Mouse (Mus musculus): ENCODE data around the gene Shcbp1.
"Not testable (repeated sequence)": the region's sequence is repeated elsewhere in the genome, so short reads cannot be mapped to it uniquely, and the experiment has no call there.

The Shcbp1 gene

DNA sequence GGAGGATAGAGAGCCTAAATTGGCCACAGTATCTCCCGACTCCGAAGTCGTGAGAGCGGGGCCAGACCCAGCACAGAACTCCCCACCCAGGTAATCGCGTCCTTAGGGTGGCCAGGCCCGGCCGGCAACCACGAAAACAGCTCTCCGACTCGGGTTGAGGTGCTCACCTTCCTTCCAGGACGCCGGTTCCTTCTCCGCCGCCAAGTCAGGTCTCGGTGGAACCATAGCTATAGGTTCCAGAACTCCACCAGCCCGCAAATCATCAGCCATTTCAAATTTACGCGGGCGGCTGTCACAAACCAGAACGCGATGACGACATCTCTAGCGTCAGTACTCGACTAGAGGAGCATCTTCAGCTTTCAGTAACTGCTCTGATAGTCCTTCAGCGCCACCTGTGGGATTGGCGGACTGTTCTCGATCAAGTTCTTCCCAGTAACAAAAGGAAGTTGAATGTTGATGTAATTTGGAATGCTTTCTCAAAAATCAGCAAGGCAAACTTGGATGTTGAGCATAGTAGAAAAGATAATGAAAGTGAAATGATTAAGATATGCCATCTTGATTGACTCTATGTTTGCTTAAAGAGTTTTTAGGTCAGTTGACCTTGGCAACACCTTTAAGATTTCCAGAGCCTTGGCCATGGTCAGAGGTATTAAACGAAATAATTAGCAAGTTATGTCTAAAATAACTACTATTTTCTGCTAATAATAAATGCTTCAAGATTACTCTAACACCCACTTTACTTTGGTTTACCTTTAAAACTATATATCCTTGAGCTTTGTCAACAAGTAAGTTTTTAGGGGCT lies at the start of gene Shcbp1:
Gene Shcbp1 (minus strand): TSS at position 314 of the 802 bp plus-strand sequence.
- peak; percentile 93 for DNase-seq (ENCODE audit: low read depth)

DNA sequence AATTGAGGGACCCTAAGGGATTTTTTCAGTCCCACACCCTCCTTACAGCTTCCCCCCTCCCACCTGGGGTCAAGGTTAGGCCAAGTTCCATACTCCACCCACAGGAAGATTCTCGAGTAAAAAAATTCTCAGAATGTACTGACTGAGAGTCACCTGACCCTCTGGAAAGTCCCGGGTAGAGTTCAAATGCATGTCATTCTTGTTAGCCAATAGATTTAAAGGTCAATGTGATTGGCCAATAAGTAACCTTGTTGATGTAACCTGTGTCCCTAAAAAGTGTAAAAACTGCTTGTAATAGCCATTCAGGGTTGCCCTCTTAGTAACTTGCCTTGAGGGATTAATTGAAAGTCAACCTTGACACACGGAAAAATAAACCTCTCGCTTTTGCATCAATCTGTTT lies 29.5 kb upstream of the Shcbp1 start:
- no peak for DNase-seq (ENCODE audit: low read depth)

DNA sequence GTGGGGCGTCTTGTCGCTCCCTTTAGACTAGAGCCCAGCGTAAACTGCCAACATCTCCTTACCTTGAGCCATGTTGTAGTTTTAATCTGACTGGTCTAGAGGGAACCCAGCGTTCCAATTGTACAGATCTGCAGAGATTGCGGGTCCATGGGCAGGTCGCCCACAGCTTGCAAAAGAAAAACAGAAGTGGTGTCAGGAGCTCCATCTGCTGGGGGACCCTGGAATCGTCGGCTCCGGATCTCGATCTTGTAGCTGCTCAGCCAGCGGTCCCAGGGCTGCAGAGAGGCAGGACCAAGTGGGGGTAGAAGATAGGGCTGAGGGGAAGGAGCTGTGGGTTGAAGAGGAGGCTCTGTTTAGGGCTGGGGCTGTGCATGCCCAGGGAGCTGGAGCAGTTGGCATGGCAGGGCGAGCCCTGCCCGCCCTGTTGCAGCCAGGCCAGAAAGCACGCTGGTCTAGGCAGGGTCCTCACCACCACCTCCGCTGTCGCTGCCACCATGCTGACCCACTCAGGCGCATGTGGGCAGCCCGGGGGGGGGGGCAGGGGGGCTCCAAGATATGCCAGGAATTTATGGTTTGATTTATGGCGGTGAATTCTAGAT lies 21.3 kb upstream of the Shcbp1 start:
- DNase-seq (ENCODE audit: low read depth), result peak; percentile 14

GRCm38 (mm10) chr8:4778266-4778665 lies 1.1 kb downstream of the Shcbp1 start:
- no peak for DNase-seq (ENCODE audit: low read depth)

- DNase-seq (ENCODE audit: low read depth), result no peak
These were observed 14.6 kb downstream of the Shcbp1 start for GRCm38 (mm10) chr8:4764751-4765150.

GRCm38 (mm10) chr8:4753048-4753447 lies 26.3 kb downstream of the Shcbp1 start:
- no peak for DNase-seq (ENCODE audit: low read depth)

DNA sequence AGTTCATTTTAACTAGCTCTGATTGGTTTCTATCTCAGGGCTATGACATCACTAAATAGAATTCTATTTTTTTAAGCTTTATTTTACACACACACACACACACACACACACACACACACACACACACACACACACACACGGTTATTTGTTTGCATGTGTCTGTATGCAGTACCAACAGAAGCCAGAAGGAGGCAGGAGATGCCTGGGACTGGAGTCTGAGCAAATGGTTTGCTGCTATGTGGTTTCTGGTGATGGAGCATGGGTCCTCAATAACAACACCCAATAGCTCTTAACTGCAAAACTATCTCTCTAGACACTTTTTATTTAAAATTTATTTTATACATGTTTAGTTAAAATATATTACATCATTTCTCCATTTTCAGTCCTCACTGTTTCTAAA lies 48.4 kb downstream of the Shcbp1 start:
- DNase-seq (ENCODE audit: low read depth), result peak; percentile 12

- DNase-seq (ENCODE audit: low read depth), result no peak
These were observed 63.8 kb downstream of the Shcbp1 start for GRCm38 (mm10) chr8:4715546-4715945.

DNA sequence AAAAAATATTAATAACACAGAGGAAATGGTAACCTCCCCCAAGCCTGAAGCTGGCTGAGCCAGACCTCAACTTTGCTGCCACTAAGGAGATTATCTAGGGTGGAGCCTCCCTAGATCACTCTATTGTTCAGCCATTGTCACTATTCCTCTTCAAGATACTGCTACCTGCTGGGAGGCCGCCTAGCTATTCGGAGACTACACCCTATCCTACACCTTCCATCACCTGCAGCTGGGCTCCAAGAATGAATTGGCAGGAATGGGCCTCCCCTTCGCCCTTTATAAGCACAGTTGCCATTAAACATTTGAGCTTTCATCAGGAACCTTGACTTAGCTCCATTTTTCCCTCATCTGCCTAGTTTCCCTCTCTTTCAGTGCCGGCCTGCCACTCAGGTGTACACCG lies 71.0 kb downstream of the Shcbp1 start:
- not testable (repeated sequence) for DNase-seq (ENCODE audit: low read depth)

GRCm38 (mm10) chr8:4707916-4708315 lies 71.5 kb downstream of the Shcbp1 start:
- DNase-seq (ENCODE audit: low read depth), result not testable (repeated sequence)

DNA sequence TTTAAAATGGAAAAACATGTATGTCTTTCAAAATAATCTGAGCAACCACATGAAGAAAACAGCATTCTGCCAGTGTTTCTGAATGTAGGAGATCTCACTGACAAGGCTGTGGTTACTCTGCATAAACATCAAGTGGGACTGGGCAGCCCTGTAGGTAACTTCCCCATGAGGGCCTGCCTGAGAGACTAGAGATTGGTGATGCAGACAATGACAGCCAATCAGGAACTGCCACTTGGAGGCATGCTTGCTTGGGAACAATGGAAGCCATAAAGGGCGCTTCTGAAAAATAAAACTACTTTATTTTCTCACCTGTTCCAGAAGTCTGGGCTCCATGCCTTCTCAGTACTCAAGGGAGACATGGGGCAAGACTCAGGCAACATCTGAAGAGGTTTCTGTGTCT lies 87.7 kb downstream of the Shcbp1 start:
- DNase-seq (ENCODE audit: low read depth), result no peak
